Mouse (Mus musculus): ENCODE measurements around the gene 4930402F06Rik. TPM values are rescaled to one million over a fixed set of nuclear protein-coding genes. Genes with fewer than 3 reads are reported as not detected.

The 4930402F06Rik gene
- not detected in 2 replicates for polyA plus RNA-seq (2015; fragmentation: Nextera tagmentation; extraction: Ambion mirVana)

DNA sequence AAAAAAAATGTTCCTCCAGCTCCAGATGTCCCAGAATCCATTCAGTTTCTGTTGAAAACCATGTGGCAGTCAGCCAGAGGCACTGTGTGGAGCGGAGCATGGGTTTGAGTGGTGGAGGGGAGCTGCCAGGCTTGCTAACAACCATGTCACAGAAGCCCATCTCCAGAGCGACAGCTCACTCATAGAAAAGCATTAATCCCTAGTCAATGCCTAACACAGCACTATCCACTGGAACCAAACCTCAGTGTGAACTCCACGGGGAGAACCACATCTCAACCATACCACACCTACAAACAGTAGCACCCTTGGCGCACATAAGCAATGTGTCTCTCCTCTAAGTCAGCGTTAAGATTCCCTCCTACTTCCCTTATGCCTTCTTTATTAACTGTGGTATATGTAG, at the start of gene 4930402F06Rik:
Gene 4930402F06Rik, minus strand, starts transcription at position 80 of the 400 bp plus-strand sequence.
- Histone ChIP-seq H3K27me3 (no peaks in the 10 kb centered on the region), H3K36me3 (peaks cover 1% of the 10 kb centered on the region; the same call in 1 of the 2 replicates), H3K9ac (no peak within 1 kb of the TSS), H3K27ac (no peak within 1 kb of the TSS; the same call in 1 of the 2 replicates), H3K4me1 (peaks cover 14% of the 10 kb centered on the region; the same call in 1 of the 2 replicates), H3K4me3 (no peak within 1 kb of the TSS), H3K4me2 (no peak within 1 kb of the TSS), H3K9me3 (no peaks in the 10 kb centered on the region)
- WGBS = 62% methylated on average over 5 of the region's 5 CpGs
- ATAC-seq (ENCODE audit: insufficient number of reproducible peaks, insufficient read depth, low FRiP score, low TSS enrichment, low read depth) = no peak

DNA sequence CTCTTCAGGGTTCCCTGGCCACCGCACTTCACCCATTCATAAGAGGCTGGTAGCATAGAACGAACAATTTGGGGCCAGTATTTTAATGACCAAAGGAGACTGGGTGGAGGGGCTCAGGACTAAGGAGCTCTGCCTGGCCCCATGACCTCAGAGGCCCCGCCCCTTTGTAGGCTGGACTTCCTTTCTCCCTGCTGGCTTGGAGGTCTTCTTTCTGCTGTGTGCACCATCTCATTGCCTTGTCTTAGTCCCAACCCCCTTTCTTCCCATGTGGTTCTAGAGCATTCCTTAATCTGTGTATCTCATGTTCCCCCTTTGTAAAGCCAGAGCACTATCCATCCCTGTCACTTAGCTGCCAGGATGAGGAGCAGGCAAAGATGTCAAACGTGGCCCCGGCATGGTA, 49.3 kb upstream of the 4930402F06Rik start:
- Histone ChIP-seq H3K4me2 (no peak overlapping the region), H3K27ac (peak overlapping the region; percentile 22; the same call in 1 of the 2 replicates), H3K9me3 (no peaks in the 10 kb centered on the region), H3K9ac (no peak overlapping the region), H3K4me1 (peaks cover 70% of the 10 kb centered on the region), H3K27me3 (no peaks in the 10 kb centered on the region), H3K36me3 (no peaks in the 10 kb centered on the region), H3K4me3 (no peak overlapping the region)
- no peak for ATAC-seq (ENCODE audit: insufficient number of reproducible peaks, insufficient read depth, low FRiP score, low TSS enrichment, low read depth)
- 82% methylated on average over 5 of the region's 5 CpGs for WGBS

DNA sequence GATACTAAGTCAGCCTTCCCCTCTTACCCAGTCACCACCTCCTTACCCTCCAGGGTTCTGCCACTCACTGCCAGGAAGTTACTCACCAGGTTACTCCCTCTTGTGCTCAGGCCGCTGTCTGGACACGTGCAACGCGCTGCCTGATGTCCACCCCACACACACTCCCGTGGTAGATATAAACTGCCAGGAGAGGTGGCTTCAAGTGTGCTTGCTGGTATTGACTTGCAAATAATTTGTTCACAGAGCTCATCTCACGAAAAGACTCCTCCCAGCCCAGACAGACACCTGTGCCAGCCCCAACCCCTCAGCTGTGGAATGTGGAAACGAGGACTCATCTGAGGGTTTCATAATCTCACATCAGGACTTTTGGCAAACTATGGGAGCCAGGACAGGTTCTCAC, 48.6 kb upstream of the 4930402F06Rik start:
- H3K36me3 ChIP-seq = no peaks in the 10 kb centered on the region
- no peak overlapping the region for H3K9ac ChIP-seq
- H3K9me3 ChIP-seq = no peaks in the 10 kb centered on the region
- H3K4me3 ChIP-seq = no peak overlapping the region
- H3K27ac ChIP-seq = peak overlapping the region; percentile 41; the same call in 1 of the 2 replicates
- no peaks in the 10 kb centered on the region for H3K27me3 ChIP-seq
- ATAC-seq (ENCODE audit: insufficient number of reproducible peaks, insufficient read depth, low FRiP score, low TSS enrichment, low read depth) = no peak
- 65% methylated on average over 7 of the region's 7 CpGs for WGBS
- H3K4me1 ChIP-seq = peaks cover 71% of the 10 kb centered on the region
- H3K4me2 ChIP-seq = peak overlapping the region; percentile 20; the same call in 1 of the 2 replicates

- H3K27ac ChIP-seq = peak overlapping the region; percentile 65
- no peaks in the 10 kb centered on the region for H3K36me3 ChIP-seq
- WGBS = 69% methylated on average over 6 of the region's 6 CpGs
- peaks cover 71% of the 10 kb centered on the region for H3K4me1 ChIP-seq
- 0 out of 2 replicates have a peak overlapping the region, but pooled peaks have one; percentile 21 for H3K9ac ChIP-seq
- H3K4me3 ChIP-seq = no peak overlapping the region
- H3K9me3 ChIP-seq = no peaks in the 10 kb centered on the region
- no peaks in the 10 kb centered on the region for H3K27me3 ChIP-seq
- ATAC-seq (ENCODE audit: insufficient number of reproducible peaks, insufficient read depth, low FRiP score, low TSS enrichment, low read depth) = no peak
- H3K4me2 ChIP-seq = peak overlapping the region; percentile 35
Measured at GRCm38 (mm10) chr2:35444764-35445262, 47.8 kb upstream of the 4930402F06Rik start.

DNA sequence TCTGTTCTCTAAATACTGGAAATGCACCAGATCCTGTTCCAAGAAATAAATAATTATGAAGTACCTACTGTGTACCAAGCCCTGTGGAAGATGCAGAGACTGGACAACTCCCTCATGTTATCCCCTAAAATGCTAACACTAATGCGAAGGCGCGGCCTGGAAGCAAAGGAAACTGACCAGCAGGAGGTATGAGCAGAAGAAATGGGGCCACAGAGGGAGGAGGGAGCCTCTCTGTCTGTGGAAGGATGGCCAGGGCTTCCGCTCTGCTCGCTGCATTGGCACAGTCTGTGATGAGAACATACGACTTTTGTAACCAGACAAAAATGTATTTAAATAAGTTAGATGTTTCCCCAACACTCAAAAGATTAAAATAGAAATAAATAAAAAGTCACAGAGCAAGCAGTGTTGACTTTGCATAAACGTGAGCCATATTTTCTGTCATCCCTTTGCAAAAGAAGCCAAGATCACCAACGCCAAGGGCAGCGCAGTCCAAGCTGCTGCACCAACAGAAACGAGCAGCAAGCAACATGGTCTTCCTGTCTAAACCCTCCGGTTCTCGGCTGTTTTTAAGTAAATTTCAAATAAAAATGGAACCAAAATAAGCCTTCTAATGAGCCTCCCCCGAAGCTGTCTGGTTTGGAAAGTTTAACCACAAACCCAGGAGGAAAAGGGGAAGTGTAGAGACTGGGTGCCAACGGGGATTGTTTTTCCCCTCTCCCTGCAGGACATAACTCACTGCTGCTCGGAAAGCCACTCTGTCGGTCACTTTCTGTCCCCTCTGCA, 47.2 kb upstream of the 4930402F06Rik start:
- Histone ChIP-seq H3K36me3 (no peaks in the 10 kb centered on the region), H3K9me3 (no peaks in the 10 kb centered on the region), H3K4me3 (no peak overlapping the region), H3K4me1 (peaks cover 70% of the 10 kb centered on the region), H3K4me2 (peak overlapping the region; percentile 35), H3K9ac (0 out of 2 replicates have a peak overlapping the region, but pooled peaks have one; percentile 21), H3K27ac (peak overlapping the region; percentile 65), H3K27me3 (no peaks in the 10 kb centered on the region)
- no peak for ATAC-seq (ENCODE audit: insufficient number of reproducible peaks, insufficient read depth, low FRiP score, low TSS enrichment, low read depth)
- WGBS = 60% methylated on average over 16 of the region's 16 CpGs

DNA sequence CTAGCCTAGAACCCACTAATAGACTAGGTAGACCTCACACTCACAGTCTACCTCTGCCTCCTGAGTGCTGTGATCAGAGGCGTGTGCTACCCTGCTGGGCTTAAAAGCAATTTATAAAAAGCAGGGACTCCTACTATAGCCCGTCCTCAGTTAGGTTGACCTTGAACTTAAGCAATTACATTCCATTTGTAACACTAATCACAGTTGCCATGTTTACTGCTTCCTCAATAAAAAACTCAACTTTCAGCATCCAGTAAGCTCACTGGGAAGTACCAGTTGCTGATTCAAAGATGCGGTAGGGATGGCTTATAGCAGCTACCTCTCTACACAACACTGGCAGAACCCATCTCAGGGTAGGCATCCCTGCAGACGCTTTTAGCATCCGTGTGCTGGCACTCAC, 46.4 kb upstream of the 4930402F06Rik start:
- no peak for ATAC-seq (ENCODE audit: insufficient number of reproducible peaks, insufficient read depth, low FRiP score, low TSS enrichment, low read depth)
- Histone ChIP-seq H3K9me3 (no peaks in the 10 kb centered on the region), H3K27me3 (no peaks in the 10 kb centered on the region), H3K9ac (no peak overlapping the region), H3K36me3 (no peaks in the 10 kb centered on the region), H3K4me1 (peaks cover 62% of the 10 kb centered on the region), H3K4me2 (no peak overlapping the region), H3K27ac (no peak overlapping the region; the same call in 1 of the 2 replicates), H3K4me3 (no peak overlapping the region)
- 72% methylated on average over 5 of the region's 5 CpGs for WGBS

- H3K4me1 ChIP-seq = peaks cover 50% of the 10 kb centered on the region
Measured at GRCm38 (mm10) chr2:35442079-35442478, 45.1 kb upstream of the 4930402F06Rik start.

DNA sequence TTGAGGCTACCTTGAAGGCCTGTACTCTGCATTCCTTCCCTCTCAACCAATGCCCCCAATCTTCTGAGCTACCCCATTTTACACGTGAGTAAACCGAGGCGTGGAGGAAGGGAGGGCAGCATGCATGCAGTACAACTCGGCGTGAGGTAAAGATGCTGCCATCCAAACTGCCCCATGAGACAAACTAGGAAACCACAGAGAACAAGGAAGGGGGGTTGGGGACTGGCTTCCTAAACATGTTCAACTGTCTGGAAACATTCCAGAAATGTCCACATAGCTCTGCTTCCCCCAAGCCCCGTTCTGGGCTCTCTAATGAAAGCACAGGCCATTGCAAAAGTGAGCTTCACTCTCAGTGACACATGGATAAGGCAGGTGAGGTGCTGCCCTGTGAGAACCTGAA, 44.4 kb upstream of the 4930402F06Rik start:
- H3K4me2 ChIP-seq = no peak overlapping the region
- H3K27me3 ChIP-seq = no peaks in the 10 kb centered on the region
- peaks cover 44% of the 10 kb centered on the region for H3K4me1 ChIP-seq
- H3K27ac ChIP-seq = no peak overlapping the region
- H3K4me3 ChIP-seq = no peak overlapping the region
- 73% methylated on average over 6 of the region's 6 CpGs for WGBS
- H3K36me3 ChIP-seq = no peaks in the 10 kb centered on the region
- no peak overlapping the region for H3K9ac ChIP-seq
- no peaks in the 10 kb centered on the region for H3K9me3 ChIP-seq
- no peak for ATAC-seq (ENCODE audit: insufficient number of reproducible peaks, insufficient read depth, low FRiP score, low TSS enrichment, low read depth)

More at GRCm38 (mm10) chr2:35442079-35442478, 45.1 kb upstream of the 4930402F06Rik start:
- Histone ChIP-seq H3K4me2 (no peak overlapping the region), H3K27ac (no peak overlapping the region), H3K36me3 (no peaks in the 10 kb centered on the region), H3K4me3 (no peak overlapping the region), H3K9me3 (no peaks in the 10 kb centered on the region), H3K27me3 (no peaks in the 10 kb centered on the region), H3K9ac (no peak overlapping the region)
- WGBS = 85% methylated on average over 6 of the region's 6 CpGs
- ATAC-seq (ENCODE audit: insufficient number of reproducible peaks, insufficient read depth, low FRiP score, low TSS enrichment, low read depth) = no peak

DNA sequence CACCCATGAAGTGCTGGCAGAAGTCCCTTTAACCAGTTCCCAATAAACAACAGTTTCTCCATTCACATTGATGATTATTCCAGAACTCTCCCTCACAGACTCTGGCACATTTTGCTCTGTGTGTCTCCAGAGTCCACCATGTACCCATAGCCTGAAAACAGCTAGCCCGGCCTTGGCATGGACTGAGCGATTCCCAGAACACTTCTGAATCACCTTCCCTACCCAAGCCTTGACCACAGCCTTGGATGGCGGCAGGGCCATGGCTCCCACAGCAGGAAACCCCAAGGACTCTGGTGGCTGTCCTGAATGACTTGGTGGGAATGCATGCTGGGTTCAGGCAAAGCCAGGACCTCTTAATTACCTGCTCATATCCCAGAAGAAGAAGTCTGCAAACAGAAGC, 43.5 kb upstream of the 4930402F06Rik start:
- H3K4me2 ChIP-seq = no peak overlapping the region
- H3K4me3 ChIP-seq = no peak overlapping the region
- H3K27me3 ChIP-seq = no peaks in the 10 kb centered on the region
- H3K9me3 ChIP-seq = no peaks in the 10 kb centered on the region
- no peak for ATAC-seq (ENCODE audit: insufficient number of reproducible peaks, insufficient read depth, low FRiP score, low TSS enrichment, low read depth)
- no peak overlapping the region; the same call in 1 of the 2 replicates for H3K27ac ChIP-seq
- WGBS = 94% methylated on average over 3 of the region's 3 CpGs
- H3K9ac ChIP-seq = no peak overlapping the region
- H3K36me3 ChIP-seq = no peaks in the 10 kb centered on the region
- peaks cover 35% of the 10 kb centered on the region for H3K4me1 ChIP-seq

GRCm38 (mm10) chr2:35437796-35438195, 40.8 kb upstream of the 4930402F06Rik start:
- Histone ChIP-seq H3K4me3 (no peak overlapping the region), H3K27ac (no peak overlapping the region), H3K9ac (no peak overlapping the region), H3K27me3 (no peaks in the 10 kb centered on the region), H3K4me1 (peaks cover 33% of the 10 kb centered on the region), H3K4me2 (no peak overlapping the region), H3K36me3 (no peaks in the 10 kb centered on the region), H3K9me3 (no peaks in the 10 kb centered on the region)
- WGBS = 93% methylated on average over 2 of the region's 2 CpGs
- ATAC-seq (ENCODE audit: insufficient number of reproducible peaks, insufficient read depth, low FRiP score, low TSS enrichment, low read depth) = no peak

DNA sequence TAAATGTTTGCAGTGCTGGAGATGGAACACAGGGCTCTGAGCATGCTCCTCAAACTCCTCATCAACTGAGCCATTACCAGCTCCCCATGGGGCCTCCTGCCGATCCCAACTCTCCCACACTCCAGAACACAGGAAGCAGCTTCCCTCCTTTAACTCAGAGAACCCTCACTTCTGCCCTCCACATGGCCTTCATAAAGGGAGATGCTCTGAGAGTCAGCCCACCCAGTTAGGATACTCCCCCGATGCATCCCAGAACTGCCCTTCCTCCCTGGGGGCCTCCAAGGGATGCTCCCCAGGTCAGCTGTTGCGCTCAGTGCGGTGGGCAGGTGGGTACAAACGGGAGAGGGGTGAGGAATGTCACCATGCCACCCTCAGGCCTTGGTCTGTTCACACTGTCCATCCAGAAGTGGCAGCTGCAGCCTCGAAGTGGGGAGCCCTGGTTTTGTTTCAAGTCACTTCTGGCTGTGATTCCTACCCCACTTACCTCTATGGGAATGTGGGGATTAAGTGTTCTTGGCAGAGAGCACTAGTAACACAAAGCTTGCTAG, 37.7 kb upstream of the 4930402F06Rik start:
- H3K4me2 ChIP-seq = no peak overlapping the region
- H3K4me3 ChIP-seq = no peak overlapping the region
- H3K9ac ChIP-seq = no peak overlapping the region
- ATAC-seq (ENCODE audit: insufficient number of reproducible peaks, insufficient read depth, low FRiP score, low TSS enrichment, low read depth) = no peak
- no peaks in the 10 kb centered on the region for H3K9me3 ChIP-seq
- peaks cover 41% of the 10 kb centered on the region for H3K4me1 ChIP-seq
- H3K27me3 ChIP-seq = no peaks in the 10 kb centered on the region
- no peaks in the 10 kb centered on the region for H3K36me3 ChIP-seq
- H3K27ac ChIP-seq = peak overlapping the region; percentile 33; the same call in 1 of the 2 replicates
- 77% methylated on average over 6 of the region's 6 CpGs for WGBS
